ENCODE assay signal across 9 mouse cellular contexts in genomic region chr5:24455613-24456012, GRCm38 (mm10). TPM values are rescaled to one million over a fixed set of nuclear protein-coding genes. Genes with fewer than 3 reads are reported as not detected.
DNase-seq lines count a peak whose midpoint lies in the region; ATAC-seq and TF ChIP-seq lines count a peak whose summit lies in the region.
"Had no signal": no experiment of that assay in that cellular context is flagged by ENCODE, and none has a peak within 500 bp of the region (broad histone marks: within the 10 kb centered on the region; RNA-seq: fewer than 3 reads in every experiment).

No protein-coding gene starts in this region.

- H3K4me3 ChIP-seq in heart, embryonic 10.5 days, result peak overlapping the region; percentile 22; the same call in 1 of the 2 replicates
- H3K4me3 ChIP-seq in E14TG2a.4 (replicated peaks; ENCODE audit: low read length), result peak overlapping the region; percentile 43
- H3K4me3 ChIP-seq in forebrain, embryonic 16.5 days (replicated peaks; ENCODE audit: low read length), result no peak overlapping the region
- no peak overlapping the region for H3K4me3 ChIP-seq in limb, embryonic 13.5 days

- 66% methylated on average over 7 of the region's 7 CpGs for WGBS in heart, embryonic 10.5 days
- WGBS in forebrain, embryonic 16.5 days, result 51% methylated on average over 7 of the region's 7 CpGs
- WGBS in limb, embryonic 13.5 days, result 70% methylated on average over 7 of the region's 7 CpGs

- no peak for TF ChIP-seq CTCF in E14TG2a.4 (conservative IDR thresholded peaks at IDR 0.05; ENCODE audit: low read length)

- intact Hi-C loops in heart, postnatal 10 days (cut with DNase I), result no loop called here

- H3K4me2 ChIP-seq in forebrain, embryonic 16.5 days (ENCODE audit: low read length), result peak overlapping the region; percentile 25
- H3K4me2 ChIP-seq in limb, embryonic 13.5 days (replicated peaks), result peak overlapping the region; percentile 100

- no peaks in the 10 kb centered on the region; the same call in 1 of the 2 replicates for H3K9me3 ChIP-seq in heart, embryonic 10.5 days
- H3K9me3 ChIP-seq in E14TG2a.4 (ENCODE audit: low read length), result no peaks in the 10 kb centered on the region
- H3K9me3 ChIP-seq in forebrain, embryonic 16.5 days (ENCODE audit: control insufficient read depth, low read length), result no peaks in the 10 kb centered on the region
- H3K9me3 ChIP-seq in limb, embryonic 13.5 days, result 0 out of 2 replicates have a peak, but pooled peaks cover 3% of the 10 kb centered on the region

- no peak for ATAC-seq in forebrain, embryonic 16.5 days
- ATAC-seq in limb, embryonic 13.5 days (ENCODE audit: low FRiP score, low read depth), result no peak

- no peak for DNase-seq in heart, embryonic 10.5 days (ENCODE audit: low spot score)
- no peak for DNase-seq in heart, postnatal 10 days
- DNase-seq in embryo, embryonic 9.5 days (ENCODE audit: extremely low spot score), result no peak
- DNase-seq in cerebellum, postnatal 10 days, result no peak
- DNase-seq in right cerebral cortex, adult 2 months (ENCODE audit: low spot score in 2 of 2), result no peak
- DNase-seq: cerebellum, adult 8-10 months had no signal

- H3K9ac ChIP-seq in forebrain, embryonic 16.5 days (replicated peaks; ENCODE audit: low read depth, low read length), result peak overlapping the region; percentile 37
- H3K9ac ChIP-seq in limb, embryonic 13.5 days, result 0 out of 2 replicates have a peak overlapping the region, but pooled peaks have one; percentile 48

- H3K27me3 ChIP-seq in heart, embryonic 10.5 days (ENCODE audit: insufficient read depth, poor library complexity, severe bottlenecking), result no peaks in the 10 kb centered on the region
- H3K27me3 ChIP-seq in E14TG2a.4 (ENCODE audit: insufficient read depth, low read length), result peaks cover 19% of the 10 kb centered on the region
- no peaks in the 10 kb centered on the region for H3K27me3 ChIP-seq in forebrain, embryonic 16.5 days (replicated peaks; ENCODE audit: control insufficient read depth, insufficient read depth, low read length)
- H3K27me3 ChIP-seq in limb, embryonic 13.5 days, result no peaks in the 10 kb centered on the region

- peaks cover 44% of the 10 kb centered on the region for H3K4me1 ChIP-seq in heart, embryonic 10.5 days
- peaks cover 49% of the 10 kb centered on the region for H3K4me1 ChIP-seq in E14TG2a.4 (replicated peaks; ENCODE audit: low read depth, low read length)
- peaks cover 43% of the 10 kb centered on the region for H3K4me1 ChIP-seq in forebrain, embryonic 16.5 days (replicated peaks; ENCODE audit: control insufficient read depth, insufficient read depth, low read length)
- peaks cover 44% of the 10 kb centered on the region for H3K4me1 ChIP-seq in limb, embryonic 13.5 days

- H3K27ac ChIP-seq in heart, embryonic 10.5 days, result peak overlapping the region; percentile 57; the same call in 1 of the 2 replicates
- no peak overlapping the region for H3K27ac ChIP-seq in forebrain, embryonic 16.5 days (ENCODE audit: low read length)
- peak overlapping the region; percentile 16; the same call in 1 of the 2 replicates for H3K27ac ChIP-seq in limb, embryonic 13.5 days

- H3K36me3 ChIP-seq in heart, embryonic 10.5 days, result peaks cover 29% of the 10 kb centered on the region
- H3K36me3 ChIP-seq in E14TG2a.4 (ENCODE audit: insufficient read depth, low read length), result peaks cover 39% of the 10 kb centered on the region
- H3K36me3 ChIP-seq in forebrain, embryonic 16.5 days (ENCODE audit: control insufficient read depth, insufficient read depth), result no peaks in the 10 kb centered on the region; the same call in 1 of the 2 replicates
- H3K36me3 ChIP-seq in limb, embryonic 13.5 days, result peaks cover 39% of the 10 kb centered on the region

RNA-seq across cellular contexts. Expression of gene Agap3, which starts 3.6 kb away (rescaled TPM):
- polyA plus RNA-seq in heart, embryonic 10.5 days (2016; fragmentation: Nextera tagmentation; extraction: Ambion mirVana), result 20.1 and 30.1 TPM in 2 replicates
- total RNA-seq in heart, postnatal 10 days (2021), result 10 to 100 TPM; 83.1 to 84.8 TPM
- polyA plus RNA-seq in forebrain, embryonic 16.5 days (2015; fragmentation: Nextera tagmentation; extraction: Ambion mirVana), result 57.0 and 58.6 TPM in 2 replicates
- 29.8 and 35.4 TPM in 2 replicates for polyA plus RNA-seq in limb, embryonic 13.5 days (2015; fragmentation: Nextera tagmentation; extraction: Ambion mirVana)

RNA-seq across cellular contexts. Expression of gene Tmub1, which starts 8.0 kb away (rescaled TPM):
- 21.3 and 22.3 TPM in 2 replicates for polyA plus RNA-seq in heart, embryonic 10.5 days (2016; fragmentation: Nextera tagmentation; extraction: Ambion mirVana)
- 10 to 100 TPM in 1 of 2 experiments, 1 to 10 TPM in 1; 9.6 to 10.7 TPM for total RNA-seq in heart, postnatal 10 days (2021)
- polyA plus RNA-seq in forebrain, embryonic 16.5 days (2015; fragmentation: Nextera tagmentation; extraction: Ambion mirVana), result 37.3 and 45.4 TPM in 2 replicates
- polyA plus RNA-seq in limb, embryonic 13.5 days (2015; fragmentation: Nextera tagmentation; extraction: Ambion mirVana), result 23.7 and 24.6 TPM in 2 replicates

RNA-seq across cellular contexts. Expression of gene Fastk, which starts 10.5 kb away (rescaled TPM):
- 156 and 197 TPM in 2 replicates for polyA plus RNA-seq in heart, embryonic 10.5 days (2016; fragmentation: Nextera tagmentation; extraction: Ambion mirVana)
- 100 to 1,000 TPM; 207 to 209 TPM for total RNA-seq in heart, postnatal 10 days (2021)
- polyA plus RNA-seq in forebrain, embryonic 16.5 days (2015; fragmentation: Nextera tagmentation; extraction: Ambion mirVana), result 92.2 and 96.3 TPM in 2 replicates
- polyA plus RNA-seq in limb, embryonic 13.5 days (2015; fragmentation: Nextera tagmentation; extraction: Ambion mirVana), result 120 TPM in 2 replicates

RNA-seq across cellular contexts. Expression of gene Slc4a2, which starts 32.0 kb away (rescaled TPM):
- 33.2 and 36.0 TPM in 2 replicates for polyA plus RNA-seq in heart, embryonic 10.5 days (2016; fragmentation: Nextera tagmentation; extraction: Ambion mirVana)
- 10 to 100 TPM; 49.2 to 52.4 TPM for total RNA-seq in heart, postnatal 10 days (2021)
- 19.1 and 23.9 TPM in 2 replicates for polyA plus RNA-seq in forebrain, embryonic 16.5 days (2015; fragmentation: Nextera tagmentation; extraction: Ambion mirVana)
- 39.5 and 42.0 TPM in 2 replicates for polyA plus RNA-seq in limb, embryonic 13.5 days (2015; fragmentation: Nextera tagmentation; extraction: Ambion mirVana)

RNA-seq across cellular contexts. Expression of gene Cdk5, which starts 32.3 kb away (rescaled TPM):
- 33.9 and 37.4 TPM in 2 replicates for polyA plus RNA-seq in heart, embryonic 10.5 days (2016; fragmentation: Nextera tagmentation; extraction: Ambion mirVana)
- total RNA-seq in heart, postnatal 10 days (2021), result 10 to 100 TPM; 21.5 to 25.0 TPM
- polyA plus RNA-seq in forebrain, embryonic 16.5 days (2015; fragmentation: Nextera tagmentation; extraction: Ambion mirVana), result 106 and 127 TPM in 2 replicates
- 53.5 and 59.5 TPM in 2 replicates for polyA plus RNA-seq in limb, embryonic 13.5 days (2015; fragmentation: Nextera tagmentation; extraction: Ambion mirVana)

Comparison
In these comparisons a context has a peak if more than half of its experiments do, and no peak if none do; other contexts are left out.
1. H3K4me3 ChIP-seq: peak in heart, embryonic 10.5 days (single experiment) and E14TG2a.4 (single experiment); none in forebrain, embryonic 16.5 days (single experiment) and limb, embryonic 13.5 days (single experiment).